In the genomic region with DNA sequence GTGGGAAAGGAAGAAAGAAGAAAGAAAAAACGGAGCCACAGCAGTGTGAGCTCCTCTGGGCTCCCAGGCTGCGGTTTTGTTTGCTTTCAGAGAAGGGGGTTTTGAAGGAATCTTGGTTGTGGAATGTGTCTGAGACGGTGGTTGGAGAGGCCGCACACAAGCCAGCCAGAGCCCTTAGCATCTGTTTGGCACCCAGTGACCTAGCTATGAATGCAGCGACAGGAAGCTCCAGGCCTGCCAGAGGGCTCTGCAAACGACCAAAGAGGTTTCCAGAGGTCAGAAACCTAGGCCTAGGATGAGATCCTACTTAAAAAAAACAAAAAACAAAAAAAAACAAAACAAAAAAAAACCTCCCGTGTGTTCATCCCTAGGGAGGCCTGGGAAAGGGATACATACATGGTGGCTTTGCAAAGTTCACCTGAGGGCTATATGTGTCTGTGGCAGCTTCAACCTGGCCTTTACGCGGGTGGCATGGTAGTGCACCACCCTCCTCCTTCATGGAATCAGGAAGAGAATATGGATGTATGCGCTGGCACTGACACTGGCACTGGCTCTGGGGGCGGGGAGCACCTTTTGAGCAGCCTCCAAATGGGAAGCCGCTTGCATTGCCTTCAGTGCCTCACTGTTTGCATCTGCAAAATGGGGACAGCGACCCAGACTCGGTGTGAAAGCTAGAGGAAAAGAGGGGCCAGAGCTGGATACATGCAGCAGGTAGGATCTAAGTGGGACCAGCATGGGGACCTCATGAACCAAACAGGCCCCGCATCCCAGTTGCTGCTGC, we compare ENCODE assay signal across 9 mouse cellular contexts. TPM values are rescaled to one million over a fixed set of nuclear protein-coding genes. Genes with fewer than 3 reads are reported as not detected.
DNase-seq lines count a peak whose midpoint lies in the region; ATAC-seq and TF ChIP-seq lines count a peak whose summit lies in the region.
"Had no signal": no experiment of that assay in that cellular context is flagged by ENCODE, and none has a peak within 500 bp of the region (broad histone marks: within the 10 kb centered on the region; RNA-seq: fewer than 3 reads in every experiment).

No protein-coding gene starts in this region.

- peaks cover 62% of the 10 kb centered on the region for H3K36me3 ChIP-seq in hindbrain, embryonic 13.5 days
- peaks cover 44% of the 10 kb centered on the region for H3K36me3 ChIP-seq in neural tube, embryonic 14.5 days (ENCODE audit: control insufficient read depth, insufficient read depth, low read length)
- H3K36me3 ChIP-seq in liver, embryonic 12.5 days, result no peaks in the 10 kb centered on the region

- H3K4me3 ChIP-seq in layer of hippocampus, adult 2 months, result no peak overlapping the region; the same call in 1 of the 2 replicates
- H3K4me3 ChIP-seq in hindbrain, embryonic 13.5 days, result no peak overlapping the region
- no peak overlapping the region for H3K4me3 ChIP-seq in neural tube, embryonic 14.5 days (ENCODE audit: low read depth, low read length)
- no peak overlapping the region for H3K4me3 ChIP-seq in liver, embryonic 12.5 days

- no peak for ATAC-seq in hindbrain, embryonic 13.5 days (ENCODE audit: low FRiP score)
- no peak for ATAC-seq in neural tube, embryonic 14.5 days (ENCODE audit: low read depth)
- no peak for ATAC-seq in liver, embryonic 12.5 days

- peak overlapping the region; percentile 11; the same call in 1 of the 2 replicates for H3K9ac ChIP-seq in hindbrain, embryonic 13.5 days
- H3K9ac ChIP-seq in neural tube, embryonic 14.5 days (replicated peaks; ENCODE audit: low read depth, low read length), result no peak overlapping the region; the same call in 1 of the 2 replicates
- H3K9ac ChIP-seq in liver, embryonic 12.5 days, result no peak overlapping the region

- H3K9me3 ChIP-seq in hindbrain, embryonic 13.5 days, result no peaks in the 10 kb centered on the region
- H3K9me3 ChIP-seq in neural tube, embryonic 14.5 days (ENCODE audit: control insufficient read depth, low read length), result no peaks in the 10 kb centered on the region
- no peaks in the 10 kb centered on the region for H3K9me3 ChIP-seq in liver, embryonic 12.5 days (replicated peaks)

- no peak overlapping the region for H3K4me2 ChIP-seq in hindbrain, embryonic 13.5 days
- H3K4me2 ChIP-seq in neural tube, embryonic 14.5 days (ENCODE audit: low read depth, low read length), result no peak overlapping the region; the same call in 1 of the 2 replicates
- H3K4me2 ChIP-seq in liver, embryonic 12.5 days, result no peak overlapping the region

- no peaks in the 10 kb centered on the region for H3K27me3 ChIP-seq in hindbrain, embryonic 13.5 days
- no peaks in the 10 kb centered on the region for H3K27me3 ChIP-seq in neural tube, embryonic 14.5 days (ENCODE audit: control insufficient read depth, insufficient read depth, low read length)
- H3K27me3 ChIP-seq in liver, embryonic 12.5 days (replicated peaks), result peaks cover 22% of the 10 kb centered on the region

- 77% methylated on average over 15 of the region's 15 CpGs for WGBS in hindbrain, embryonic 13.5 days
- 78% methylated on average over 15 of the region's 15 CpGs for whole genome bisulfite sequencing in neural tube, embryonic 14.5 days
- 76% methylated on average over 15 of the region's 15 CpGs for WGBS in liver, embryonic 12.5 days (ENCODE audit: insufficient replicate concordance)

- DNase-seq in cerebellum, postnatal 25 days, result peak; percentile 43 to 56
- DNase-seq in cerebellum, postnatal 36 days, result no peak
- DNase-seq in layer of hippocampus, adult 2 months (ENCODE audit: low spot score in 2 of 2), result no peak
- no peak for DNase-seq in layer of hippocampus, postnatal 10 days (ENCODE audit: low spot score in 2 of 2)
- DNase-seq in right cerebral cortex, postnatal 36 days (ENCODE audit: low spot score in 2 of 2), result no peak

- peaks cover 74% of the 10 kb centered on the region for H3K4me1 ChIP-seq in hindbrain, embryonic 13.5 days (replicated peaks)
- H3K4me1 ChIP-seq in neural tube, embryonic 14.5 days (ENCODE audit: control insufficient read depth, insufficient read depth, low read length), result peaks cover 65% of the 10 kb centered on the region
- H3K4me1 ChIP-seq in liver, embryonic 12.5 days, result no peaks in the 10 kb centered on the region

- peak overlapping the region; percentile 100 for H3K27ac ChIP-seq in layer of hippocampus, adult 2 months
- peak overlapping the region; percentile 81 for H3K27ac ChIP-seq in hindbrain, embryonic 13.5 days
- peak overlapping the region; percentile 73 for H3K27ac ChIP-seq in neural tube, embryonic 14.5 days (ENCODE audit: low read depth, low read length)
- no peak overlapping the region for H3K27ac ChIP-seq in liver, embryonic 12.5 days

- TF ChIP-seq CTCF in layer of hippocampus, adult 2 months (conservative IDR thresholded peaks at IDR 0.05), result no peak

RNA-seq across cellular contexts. Expression of a gene that starts 47.0 kb away (rescaled TPM):
- total RNA-seq in layer of hippocampus, adult 2 months (2021), result 1 to 10 TPM; 3.1 to 3.9 TPM
- 1 to 10 TPM; 2.3 to 2.9 TPM for total RNA-seq in layer of hippocampus, postnatal 10 days (2021)
- polyA plus RNA-seq in hindbrain, embryonic 13.5 days (2015; fragmentation: Nextera tagmentation; extraction: Ambion mirVana), result 1.2 and 1.7 TPM in 2 replicates
- 0.75 and 1.3 TPM in 2 replicates for polyA plus RNA-seq in neural tube, embryonic 14.5 days (2014; fragmentation: Nextera tagmentation; extraction: Ambion mirVana)
- polyA plus RNA-seq in liver, embryonic 12.5 days (2016; fragmentation: Nextera tagmentation; extraction: Ambion mirVana), result 5.7 TPM in 2 replicates
- total RNA-seq: neutrophil, adult 5-6 weeks had no signal

Comparison
In these comparisons a context has a peak if more than half of its experiments do, and no peak if none do; other contexts are left out.
1. DNase-seq: peak in cerebellum, postnatal 25 days (2 of 2); none in cerebellum, postnatal 36 days (0 of 2), layer of hippocampus, adult 2 months (0 of 2), layer of hippocampus, postnatal 10 days (0 of 2) and right cerebral cortex, postnatal 36 days (0 of 2).